Mouse (Mus musculus): ENCODE results near the gene Trim34a. TPM values are rescaled to one million over a fixed set of nuclear protein-coding genes. Genes with fewer than 3 reads are reported as not detected.

Gene Trim34a
- total RNA-seq, 2 experiments from 2014 or later: 0.94 to 1.1 TPM

Other genes with a start within 250 kb of the Trim34a start
- not detected for gene Olfr638, start 245.7 kb upstream of the Trim34a start, total RNA-seq (2021)
- under 1 TPM; 0.12 to 0.16 TPM for gene Olfr639, start 227.2 kb upstream of the Trim34a start, total RNA-seq (2021)
- not detected for gene Olfr640, start 218.9 kb upstream of the Trim34a start, total RNA-seq (2021)
- gene Olfr641, start 209.0 kb upstream of the Trim34a start, total RNA-seq (2021): not detected
- gene Olfr642, start 191.8 kb upstream of the Trim34a start, total RNA-seq (2021): not detected
- not detected for gene 4930516K23Rik, start 183.0 kb upstream of the Trim34a start, total RNA-seq (2021)
- gene Olfr644, start 172.6 kb upstream of the Trim34a start, total RNA-seq (2021): not detected
- gene Olfr645, start 159.0 kb upstream of the Trim34a start, total RNA-seq (2021): not detected
- gene Olfr646, start 139.6 kb upstream of the Trim34a start, total RNA-seq (2021): not detected
- gene Ubqln5, start 114.6 kb upstream of the Trim34a start, total RNA-seq (2021): not detected
- not detected for gene Olfr643, start 107.1 kb upstream of the Trim34a start, total RNA-seq (2021)
- not detected for gene Ubqln3, start 101.2 kb upstream of the Trim34a start, total RNA-seq (2021)
- gene Ubqlnl, start 93.9 kb upstream of the Trim34a start, total RNA-seq (2021): not detected
- not detected for gene Olfm5, start 79.6 kb upstream of the Trim34a start, total RNA-seq (2021)
- under 1 TPM; 0.15 to 0.45 TPM for gene Olfr648, start 61.1 kb upstream of the Trim34a start, total RNA-seq (2021)
- not detected for gene Olfr649, start 48.5 kb upstream of the Trim34a start, total RNA-seq (2021)
- gene Trim6, start 25.7 kb upstream of the Trim34a start, total RNA-seq (2021): under 1 TPM in 1 of 2 experiments, not detected in 1; 0.15 TPM
- 1 to 10 TPM in 1 of 2 experiments, under 1 TPM in 1; 0.39 to 1.1 TPM for gene Trim5, start 43.6 kb downstream of the Trim34a start, total RNA-seq (2021)
- 1 to 10 TPM; 1.9 to 2.3 TPM for gene Trim12a, start 71.0 kb downstream of the Trim34a start, total RNA-seq (2021)
- under 1 TPM in 1 of 2 experiments, not detected in 1; 0.20 TPM for gene Trim34b, start 85.0 kb downstream of the Trim34a start, total RNA-seq (2021)
- 1 to 10 TPM; 1.0 to 1.3 TPM for gene Trim12c, start 108.9 kb downstream of the Trim34a start, total RNA-seq (2021)
- not detected for gene Trim30b, start 125.4 kb downstream of the Trim34a start, total RNA-seq (2021)
- gene Trim30c, start 156.4 kb downstream of the Trim34a start, total RNA-seq (2021): not detected
- gene Trim30a, start 220.7 kb downstream of the Trim34a start, total RNA-seq (2021): under 1 TPM; 0.69 to 0.93 TPM

Measured in left cerebral cortex, postnatal 36 days (tissue).